Mouse (Mus musculus): Measurements from ENCODE around the gene Itm2c. TPM values are rescaled to one million over a fixed set of nuclear protein-coding genes. Genes with fewer than 3 reads are reported as not detected.

Itm2c gene
- polyA plus RNA-seq, 1 experiment from 2014 or later = 56.7 TPM

DNA sequence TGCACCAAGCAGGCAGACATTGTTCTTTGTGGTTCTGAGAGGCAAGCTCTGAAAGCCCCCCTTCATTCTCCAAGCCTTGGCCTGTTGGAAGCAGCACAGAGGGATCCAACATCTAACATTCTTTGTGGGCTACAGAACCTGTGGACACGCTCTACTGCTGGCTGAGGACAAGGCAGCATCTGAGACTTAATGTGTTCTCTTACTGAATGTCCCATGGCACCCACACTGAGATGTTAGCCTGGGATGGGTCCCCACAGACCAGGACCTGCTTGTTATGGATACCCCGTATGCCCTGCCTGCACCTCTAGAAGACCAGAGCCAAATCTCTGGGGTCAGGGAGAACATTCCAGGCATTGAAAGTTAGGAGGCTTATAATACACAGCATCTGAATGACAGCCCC, 40.2 kb upstream of the Itm2c start:
- Histone ChIP-seq H3K4me3 (ENCODE audit: low read depth, low read length) (no peak overlapping the region), H3K9ac (replicated peaks) (no peak overlapping the region), H3K9me3 (ENCODE audit: low read length) (no peaks in the 10 kb centered on the region), H3K27ac (ENCODE audit: low read depth) (no peak overlapping the region), H3K36me3 (replicated peaks; ENCODE audit: insufficient read depth, low read length) (peaks cover 25% of the 10 kb centered on the region), H3K27me3 (ENCODE audit: insufficient read depth, low read length) (no peaks in the 10 kb centered on the region), H3K4me1 (ENCODE audit: insufficient read depth) (no peaks in the 10 kb centered on the region), H3K4me2 (ENCODE audit: low read depth, low read length) (no peak overlapping the region)
- TF ChIP-seq EP300 (IDR thresholded peaks at IDR 0.05; ENCODE audit: low read depth) = no peak
- no peak for TF ChIP-seq CTCF (IDR thresholded peaks at IDR 0.05; ENCODE audit: low read depth)
- WGBS (ENCODE audit: insufficient replicate concordance) = 84% methylated on average over 2 of the region's 2 CpGs
- DNase-seq = no peak
- no peak for ATAC-seq

DNA sequence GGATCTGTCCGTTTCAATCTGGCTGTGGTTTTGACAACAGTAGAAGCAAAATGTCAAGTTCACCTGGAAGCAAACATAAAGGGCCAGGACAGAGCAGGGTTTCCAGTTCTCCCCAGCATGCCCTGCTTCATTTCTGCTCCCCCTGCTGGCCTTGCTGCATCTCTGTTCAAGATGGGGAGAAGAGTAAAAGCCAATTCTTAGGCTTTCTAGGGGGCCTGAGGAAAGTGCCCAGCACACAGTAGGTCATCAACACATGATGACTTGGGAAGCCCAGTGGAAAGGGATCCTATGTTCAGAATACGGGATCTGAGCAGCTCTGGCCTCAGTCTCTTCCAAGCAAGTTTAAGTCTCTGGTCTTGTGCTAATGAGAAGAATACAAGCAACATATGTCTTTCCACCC, 39.6 kb upstream of the Itm2c start:
- DNase-seq = no peak
- WGBS (ENCODE audit: insufficient replicate concordance) = 62% methylated on average over 2 of the region's 2 CpGs
- Histone ChIP-seq H3K9me3 (ENCODE audit: low read length) (no peaks in the 10 kb centered on the region), H3K4me1 (ENCODE audit: insufficient read depth) (no peaks in the 10 kb centered on the region), H3K36me3 (replicated peaks; ENCODE audit: insufficient read depth, low read length) (peaks cover 18% of the 10 kb centered on the region), H3K4me2 (ENCODE audit: low read depth, low read length) (no peak overlapping the region), H3K27ac (ENCODE audit: low read depth) (no peak overlapping the region), H3K4me3 (ENCODE audit: low read depth, low read length) (no peak overlapping the region), H3K9ac (replicated peaks) (no peak overlapping the region), H3K27me3 (ENCODE audit: insufficient read depth, low read length) (no peaks in the 10 kb centered on the region)
- peak; percentile 41 for TF ChIP-seq CTCF (IDR thresholded peaks at IDR 0.05; ENCODE audit: low read depth)
- no peak for TF ChIP-seq EP300 (IDR thresholded peaks at IDR 0.05; ENCODE audit: low read depth)
- ATAC-seq = no peak

DNA sequence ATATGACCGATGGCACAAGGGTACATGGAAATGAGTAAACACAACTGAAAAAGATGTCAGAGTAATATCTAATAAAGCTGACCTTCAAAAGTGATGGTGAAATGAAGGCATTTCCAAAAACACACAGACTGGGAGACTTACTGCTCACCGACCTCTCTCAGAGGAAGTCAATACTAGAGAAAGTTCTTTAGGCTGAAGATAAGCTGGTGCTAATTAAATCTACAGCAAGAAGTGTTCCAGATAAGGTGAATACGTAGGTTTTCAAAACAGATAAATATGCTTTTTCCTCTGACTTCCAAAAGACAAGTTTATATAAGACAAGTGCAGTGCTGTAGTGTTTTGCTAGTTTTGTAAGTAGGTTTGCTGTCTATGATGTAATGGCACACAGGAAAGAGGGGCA, 37.8 kb upstream of the Itm2c start:
- DNase-seq (no peak), ATAC-seq (no peak)
- 41% methylated on average over 3 of the region's 3 CpGs for WGBS (ENCODE audit: insufficient replicate concordance)
- Histone ChIP-seq H3K4me3 (ENCODE audit: low read depth, low read length) (no peak overlapping the region), H3K36me3 (replicated peaks; ENCODE audit: insufficient read depth, low read length) (peaks cover 10% of the 10 kb centered on the region), H3K4me2 (ENCODE audit: low read depth, low read length) (no peak overlapping the region), H3K4me1 (ENCODE audit: insufficient read depth) (no peaks in the 10 kb centered on the region), H3K9me3 (ENCODE audit: low read length) (no peaks in the 10 kb centered on the region), H3K27ac (ENCODE audit: low read depth) (no peak overlapping the region), H3K9ac (replicated peaks) (no peak overlapping the region), H3K27me3 (ENCODE audit: insufficient read depth, low read length) (no peaks in the 10 kb centered on the region)
- TF ChIP-seq EP300 (IDR thresholded peaks at IDR 0.05; ENCODE audit: low read depth) = no peak
- TF ChIP-seq CTCF (IDR thresholded peaks at IDR 0.05; ENCODE audit: low read depth) = no peak

DNA sequence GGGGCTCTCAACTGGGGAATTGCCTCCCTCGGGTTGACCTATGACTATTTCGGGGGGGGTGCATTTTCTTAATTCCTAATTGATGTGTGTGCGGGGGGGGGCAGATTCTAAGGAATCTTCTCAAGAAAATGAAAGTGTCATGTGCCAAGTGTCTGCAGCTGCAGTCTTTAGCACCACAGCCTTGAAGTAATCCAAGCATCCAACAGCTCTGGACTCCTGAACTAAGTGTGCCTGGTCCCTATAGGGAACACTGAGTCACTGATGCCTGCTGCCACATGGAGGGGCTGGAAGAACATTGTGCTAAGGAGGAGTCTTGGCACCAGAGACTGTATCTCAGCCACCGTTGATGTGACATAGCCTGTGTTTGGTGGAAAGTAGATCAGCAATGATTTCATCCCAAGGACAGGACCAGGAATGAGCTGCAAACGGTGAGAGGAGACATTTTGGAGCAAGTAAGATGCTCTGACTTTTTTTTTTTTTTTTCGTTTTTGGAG, 36.8 kb upstream of the Itm2c start:
- Histone ChIP-seq H3K4me2 (ENCODE audit: low read depth, low read length) (no peak overlapping the region), H3K9ac (replicated peaks) (no peak overlapping the region), H3K4me3 (ENCODE audit: low read depth, low read length) (no peak overlapping the region), H3K27me3 (ENCODE audit: insufficient read depth, low read length) (no peaks in the 10 kb centered on the region), H3K9me3 (ENCODE audit: low read length) (peaks cover 4% of the 10 kb centered on the region; the same call in 1 of the 2 replicates), H3K27ac (ENCODE audit: low read depth) (no peak overlapping the region), H3K36me3 (replicated peaks; ENCODE audit: insufficient read depth, low read length) (peaks cover 2% of the 10 kb centered on the region; the same call in 1 of the 2 replicates), H3K4me1 (ENCODE audit: insufficient read depth) (no peaks in the 10 kb centered on the region)
- no peak for ATAC-seq
- DNase-seq = no peak
- 75% methylated on average over 6 of the region's 6 CpGs for WGBS (ENCODE audit: insufficient replicate concordance)
- TF ChIP-seq EP300 (IDR thresholded peaks at IDR 0.05; ENCODE audit: low read depth) = no peak
- no peak for TF ChIP-seq CTCF (IDR thresholded peaks at IDR 0.05; ENCODE audit: low read depth)

DNA sequence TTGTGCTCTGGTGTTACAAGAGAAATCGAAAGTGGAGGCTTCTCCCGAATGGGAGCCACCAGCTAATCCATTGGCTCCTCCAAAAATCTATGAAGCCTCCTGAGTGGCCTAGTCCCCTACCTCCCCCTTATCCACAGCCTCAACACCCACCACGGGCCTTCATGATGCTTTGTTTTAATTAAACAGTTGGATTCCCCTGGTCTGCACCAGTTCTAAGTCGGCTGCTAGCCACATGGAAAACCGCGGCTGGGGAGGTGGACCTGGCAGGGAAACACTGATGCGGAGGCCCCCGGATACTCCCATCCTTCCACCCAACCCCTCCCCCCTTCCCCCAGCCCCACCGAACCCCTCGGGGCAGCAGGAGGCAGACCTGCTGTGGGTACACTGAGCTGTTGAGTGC, 29.7 kb upstream of the Itm2c start:
- TF ChIP-seq CTCF (IDR thresholded peaks at IDR 0.05; ENCODE audit: low read depth) (no peak), EP300 (IDR thresholded peaks at IDR 0.05; ENCODE audit: low read depth) (no peak)
- H3K27ac ChIP-seq (ENCODE audit: low read depth) = no peak overlapping the region
- no peaks in the 10 kb centered on the region for H3K4me1 ChIP-seq (ENCODE audit: insufficient read depth)
- DNase-seq (no peak), ATAC-seq (no peak)
- no peaks in the 10 kb centered on the region for H3K36me3 ChIP-seq (replicated peaks; ENCODE audit: insufficient read depth, low read length)
- no peaks in the 10 kb centered on the region for H3K27me3 ChIP-seq (ENCODE audit: insufficient read depth, low read length)
- no peak overlapping the region for H3K4me2 ChIP-seq (ENCODE audit: low read depth, low read length)
- 88% methylated on average over 9 of the region's 10 CpGs for WGBS (ENCODE audit: insufficient replicate concordance)
- H3K9me3 ChIP-seq (ENCODE audit: low read length) = peaks cover 6% of the 10 kb centered on the region; the same call in 1 of the 2 replicates
- H3K4me3 ChIP-seq (ENCODE audit: low read depth, low read length) = no peak overlapping the region
- no peak overlapping the region for H3K9ac ChIP-seq (replicated peaks)

DNA sequence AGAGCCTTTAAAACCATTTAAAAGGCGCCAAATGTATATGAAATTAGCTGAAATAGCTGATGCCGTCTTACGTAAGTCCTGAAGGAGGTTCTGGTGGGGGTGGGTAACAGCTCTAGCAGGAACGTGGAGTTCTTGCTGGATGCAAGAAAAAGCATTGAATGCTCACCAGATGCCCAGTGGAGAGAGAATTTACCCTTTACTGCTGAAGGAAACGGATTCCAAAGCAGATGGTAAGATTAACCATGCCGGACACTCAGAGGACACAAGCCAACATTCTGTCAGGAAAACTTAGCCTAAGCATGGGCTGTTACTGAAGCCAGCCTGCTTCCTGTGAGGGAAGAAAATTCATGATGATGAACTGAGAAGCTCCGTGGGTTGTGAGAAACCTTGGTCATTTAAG, 24.1 kb upstream of the Itm2c start:
- ATAC-seq = no peak
- Histone ChIP-seq H3K4me1 (ENCODE audit: insufficient read depth) (no peaks in the 10 kb centered on the region), H3K4me2 (ENCODE audit: low read depth, low read length) (no peak overlapping the region), H3K9me3 (ENCODE audit: low read length) (0 out of 2 replicates have a peak, but pooled peaks cover 2% of the 10 kb centered on the region), H3K27ac (ENCODE audit: low read depth) (no peak overlapping the region), H3K27me3 (ENCODE audit: insufficient read depth, low read length) (no peaks in the 10 kb centered on the region), H3K36me3 (replicated peaks; ENCODE audit: insufficient read depth, low read length) (no peaks in the 10 kb centered on the region), H3K4me3 (ENCODE audit: low read depth, low read length) (no peak overlapping the region), H3K9ac (replicated peaks) (no peak overlapping the region)
- DNase-seq = no peak
- no peak for TF ChIP-seq EP300 (IDR thresholded peaks at IDR 0.05; ENCODE audit: low read depth)
- TF ChIP-seq CTCF (IDR thresholded peaks at IDR 0.05; ENCODE audit: low read depth) = no peak
- WGBS (ENCODE audit: insufficient replicate concordance) = 80% methylated on average over 7 of the region's 7 CpGs

DNA sequence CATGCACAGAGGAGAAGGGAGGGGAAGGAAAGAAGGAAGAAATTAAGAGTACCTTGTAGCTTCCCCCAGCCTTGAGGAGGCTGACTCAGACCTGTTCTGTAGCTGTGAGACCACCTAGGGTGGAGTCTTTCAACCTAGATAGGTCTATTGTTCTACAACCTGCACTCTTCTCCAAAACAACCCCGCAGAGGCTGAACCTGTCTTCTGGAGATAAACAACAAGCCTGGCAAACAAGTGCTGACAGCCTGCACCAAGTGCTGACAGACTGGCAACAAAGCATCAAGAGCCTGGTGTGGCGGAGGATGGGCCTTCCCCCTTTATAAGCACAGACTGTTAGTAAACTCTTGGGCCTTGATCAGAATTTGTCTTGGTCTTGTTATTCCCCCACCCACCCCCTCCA, 23.5 kb upstream of the Itm2c start:
- Histone ChIP-seq H3K27ac (ENCODE audit: low read depth) (no peak overlapping the region), H3K4me1 (ENCODE audit: insufficient read depth) (no peaks in the 10 kb centered on the region), H3K9ac (replicated peaks) (no peak overlapping the region), H3K4me2 (ENCODE audit: low read depth, low read length) (no peak overlapping the region), H3K9me3 (ENCODE audit: low read length) (0 out of 2 replicates have a peak, but pooled peaks cover 2% of the 10 kb centered on the region), H3K4me3 (ENCODE audit: low read depth, low read length) (no peak overlapping the region), H3K27me3 (ENCODE audit: insufficient read depth, low read length) (no peaks in the 10 kb centered on the region), H3K36me3 (replicated peaks; ENCODE audit: insufficient read depth, low read length) (no peaks in the 10 kb centered on the region)
- DNase-seq (no peak), ATAC-seq (no peak)
- TF ChIP-seq CTCF (IDR thresholded peaks at IDR 0.05; ENCODE audit: low read depth) (no peak), EP300 (IDR thresholded peaks at IDR 0.05; ENCODE audit: low read depth) (no peak)
- 67% methylated on average over 2 of the region's 2 CpGs for WGBS (ENCODE audit: insufficient replicate concordance)
